Mouse (Mus musculus) CH12.LX (cell line): ENCODE measurements around the gene Ak9.

Experiments used
- CHD1 ChIP-seq: IDR thresholded peaks from 2 replicates; pipeline ENCODE4 v1.6.1; 2012; ENCODE audit warnings: low read depth, low read length, improper control_type of control experiment, inconsistent platforms
- CTCF ChIP-seq, 2 experiments: IDR thresholded peaks in 1 of 2; conservative IDR thresholded peaks in 1 of 2; 2 replicates each; pipeline ENCODE4 v1.5.1; 2011 to 2012; ENCODE audit warnings: low read depth in 2 of 2, low read length in 2 of 2, improper control_type of control experiment in 1 of 2, inconsistent platforms in 1 of 2, mild to moderate bottlenecking in 1 of 2, moderate library complexity in 1 of 2
- HCFC1 ChIP-seq: IDR thresholded peaks from 2 replicates; pipeline ENCODE4 v1.6.1; 2012; ENCODE audit warnings: low read depth, mild to moderate bottlenecking, inconsistent platforms, low read length, improper control_type of control experiment
- MXI1 ChIP-seq: IDR thresholded peaks from 2 replicates; pipeline ENCODE4 v1.6.1; 2011; ENCODE audit warnings: mild to moderate bottlenecking, low read depth, low read length, improper control_type of control experiment
- PAX5 ChIP-seq: IDR thresholded peaks from 2 replicates; pipeline ENCODE4 v1.6.1; 2012; ENCODE audit warnings: low read length, inconsistent platforms, mixed read lengths
- POLR2A ChIP-seq: IDR thresholded peaks from 2 replicates; pipeline ENCODE4 v1.6.1; 2011; ENCODE audit warnings: low read depth, mild to moderate bottlenecking, improper control_type of control experiment, low read length
- RAD21 ChIP-seq: IDR thresholded peaks from 2 replicates; pipeline ENCODE4 v1.6.1; 2011; ENCODE audit warnings: low read depth, mild to moderate bottlenecking, low read length, improper control_type of control experiment, moderate library complexity
- ZNF384 ChIP-seq: IDR thresholded peaks from 2 replicates; pipeline ENCODE4 v1.6.1; 2012; ENCODE audit warnings: low read depth, low read length, improper control_type of control experiment, inconsistent platforms

- TF ChIP-seq POLR2A (no peak), CTCF (conservative IDR thresholded peaks at IDR 0.05 in 1 of 2, IDR thresholded peaks at IDR 0.05 in 1 of 2; ENCODE audit: low read depth in 2 of 2, low read length in 2 of 2) (no peak), RAD21 (no peak), PAX5 (no peak), MXI1 (peak; percentile 46; the same call in 1 of the 2 replicates), HCFC1 (no peak), ZNF384 (no peak), CHD1 (no peak)
Measured at GRCm38 (mm10) chr10:41477278-41478181, 173.8 kb downstream of the Ak9 start.
